Mouse (Mus musculus) c-Kit-positive CD71-positive TER-119-positive erythroid progenitor cells, embryonic 14.5 days (primary cell): ENCODE measurements at regions not wholly inside any gene's neighbourhood (a gene's known extent, or its start where the extent isn't known, plus 50 kb on each side); places are given as distances from the start of the nearest gene placed in this dataset.
A peak's percentile ranks its signal among the peaks of the same experiment; 100 is the strongest.

Experiments
- DNase-seq: peaks from one replicate; pipeline ENCODE4 v3.0.0-alpha.2; 2013; ENCODE audit warnings: low spot score

DNA sequence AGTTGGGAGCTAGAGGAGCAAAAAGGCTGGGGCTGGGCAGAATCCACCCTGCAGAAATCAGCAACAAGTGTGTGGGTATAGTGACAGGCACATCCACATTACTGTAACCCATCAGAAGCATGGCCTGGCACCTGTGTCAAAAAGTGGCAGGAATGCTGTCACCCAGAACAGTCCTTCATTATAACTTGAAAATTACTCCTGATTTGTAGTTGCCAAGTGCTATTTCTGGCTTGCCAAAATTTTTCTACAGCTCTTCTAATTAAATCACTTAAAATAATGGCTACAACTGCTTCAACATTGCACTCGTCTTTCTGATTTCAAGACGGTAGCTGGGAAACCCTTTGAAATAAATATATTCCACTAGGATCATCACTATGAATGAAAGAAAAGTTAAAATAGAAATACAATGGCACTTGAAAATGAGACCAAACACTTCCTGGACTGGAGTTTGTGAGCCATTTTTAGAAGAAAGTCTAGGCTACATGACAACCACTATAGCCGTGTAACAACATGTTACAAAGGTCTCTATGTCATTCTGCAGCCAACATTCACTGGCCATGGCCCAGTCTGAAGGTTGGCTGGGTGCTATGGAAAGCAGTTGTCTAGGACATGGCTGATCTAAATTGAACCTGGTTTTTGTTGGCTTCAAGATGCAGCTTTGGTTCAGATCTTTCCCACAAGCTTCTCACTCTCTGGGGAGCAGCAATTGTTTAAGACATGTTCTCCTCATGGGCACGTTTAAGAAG lies 190.6 kb upstream of the Tapt1 start:
- DNase-seq = no peak

DNA sequence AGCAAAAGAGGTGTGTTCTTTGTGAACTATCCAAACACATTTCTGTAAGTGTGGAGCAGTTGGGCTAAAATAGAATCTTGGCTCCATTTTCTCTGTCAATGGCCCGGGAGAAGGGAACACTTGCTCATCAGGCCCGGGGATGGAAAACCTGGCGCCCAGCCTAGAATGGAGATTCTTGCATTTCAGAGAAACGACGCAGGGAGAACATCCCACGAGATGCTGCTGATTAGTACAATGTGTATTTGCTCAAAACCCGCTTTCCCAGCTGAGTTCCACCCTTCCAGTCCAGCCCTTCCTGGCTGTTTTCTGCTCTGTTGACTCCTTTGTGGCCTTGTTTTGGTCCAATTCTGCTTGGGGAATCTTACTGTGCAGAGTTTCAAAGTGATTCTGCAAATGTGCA lies 188.0 kb upstream of the Tapt1 start:
- no peak for DNase-seq

DNA sequence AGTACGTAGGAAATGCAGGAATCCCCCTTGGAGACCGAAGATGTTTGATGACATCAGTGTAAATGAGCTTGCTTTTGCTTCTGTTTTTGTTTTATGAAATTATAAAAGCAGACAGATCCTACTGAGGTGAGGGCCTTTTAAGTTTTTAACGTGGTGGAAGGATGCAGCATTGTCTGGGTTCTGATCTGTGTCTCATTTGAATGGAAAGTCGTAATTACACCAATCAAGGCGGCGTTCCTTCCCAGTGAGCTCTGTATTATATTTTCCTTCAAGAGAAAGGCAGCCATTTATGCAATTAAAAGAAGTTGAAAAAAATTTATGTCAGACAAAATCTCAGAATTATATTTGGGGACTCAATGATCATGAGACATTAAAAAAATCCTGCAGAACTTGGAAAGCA lies 176.9 kb upstream of the Tapt1 start:
- no peak for DNase-seq

DNA sequence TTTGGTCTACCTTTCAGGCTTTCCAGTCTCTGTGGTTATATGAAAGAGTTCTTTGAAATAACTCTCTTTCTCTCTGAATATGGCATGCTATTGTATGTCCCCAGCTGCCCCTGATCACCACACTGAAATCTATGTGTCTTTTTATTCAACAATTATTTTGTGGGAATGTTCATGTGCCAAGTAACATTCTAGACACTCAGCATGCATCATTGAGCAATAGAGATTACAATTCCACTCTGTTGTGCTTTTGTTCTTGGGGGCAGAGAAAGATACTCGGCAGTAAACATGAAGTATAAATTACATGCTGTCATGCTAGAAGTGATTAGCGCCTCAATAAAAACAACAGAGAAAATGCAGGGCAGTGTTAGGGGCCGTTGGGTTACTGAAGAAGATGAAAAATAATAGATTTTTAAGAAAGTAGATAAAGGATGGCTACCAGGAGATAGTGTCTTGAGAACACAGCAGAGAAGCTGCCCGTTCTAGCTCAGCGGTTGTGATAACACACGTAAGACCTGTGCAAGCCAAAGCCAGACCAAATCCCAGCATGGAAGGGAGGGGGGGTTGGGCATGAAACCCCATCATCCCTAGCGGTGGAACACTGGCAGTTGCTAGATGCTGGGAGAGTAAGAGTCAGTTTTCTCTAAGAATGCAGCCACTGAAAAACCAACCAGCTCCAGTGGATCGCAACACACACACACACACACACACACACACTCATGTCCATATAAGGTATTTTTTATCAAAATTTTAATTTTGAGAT lies 174.3 kb upstream of the Tapt1 start:
- no peak for DNase-seq

DNA sequence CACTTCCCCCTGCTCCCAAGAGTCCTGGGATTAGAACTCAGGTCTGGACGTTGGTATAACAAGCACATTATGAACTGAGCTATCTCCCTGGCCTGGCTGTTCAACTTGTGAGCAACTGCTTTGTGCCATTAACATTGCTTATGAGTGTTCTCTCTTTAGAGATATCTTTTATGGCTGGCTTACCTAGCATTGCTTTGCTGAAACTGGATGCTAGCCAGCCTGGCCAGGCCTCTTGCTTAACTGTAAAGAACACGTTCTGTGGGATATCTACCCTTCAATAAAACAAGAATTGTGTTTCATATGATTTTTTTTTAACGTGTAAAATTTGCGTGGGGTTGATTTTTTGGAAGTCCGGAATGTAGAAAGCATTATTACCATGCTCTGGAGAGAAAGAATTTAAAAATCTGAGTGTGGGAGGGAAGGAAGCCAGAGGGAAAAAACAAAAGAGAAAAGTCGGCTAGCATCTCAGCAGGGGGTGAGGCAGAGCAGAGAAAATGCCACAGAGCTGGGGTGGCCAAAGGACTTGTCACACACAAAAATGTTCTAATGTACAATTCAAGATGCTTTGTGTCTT lies 160.9 kb upstream of the Tapt1 start:
- DNase-seq = no peak

DNA sequence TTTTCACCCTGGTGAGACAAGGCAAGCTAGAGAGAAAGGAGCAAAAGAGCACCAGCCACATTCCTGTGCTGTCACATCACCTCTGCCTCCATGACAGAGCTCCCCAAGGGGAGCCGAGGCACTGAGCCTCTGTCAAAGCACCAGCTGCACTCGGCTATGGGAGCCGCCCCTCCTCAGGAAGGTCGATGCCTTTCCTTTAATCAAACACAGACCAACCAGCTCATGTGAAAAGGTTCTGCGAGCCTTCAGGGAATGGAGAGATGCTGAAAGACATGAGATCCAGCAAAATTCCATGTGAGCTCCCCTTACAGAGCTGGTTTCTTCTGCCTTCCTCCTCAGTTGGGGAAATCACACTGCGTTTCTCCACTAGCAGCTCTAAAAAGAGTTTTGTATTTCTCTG lies 159.8 kb upstream of the Tapt1 start:
- DNase-seq = no peak

DNA sequence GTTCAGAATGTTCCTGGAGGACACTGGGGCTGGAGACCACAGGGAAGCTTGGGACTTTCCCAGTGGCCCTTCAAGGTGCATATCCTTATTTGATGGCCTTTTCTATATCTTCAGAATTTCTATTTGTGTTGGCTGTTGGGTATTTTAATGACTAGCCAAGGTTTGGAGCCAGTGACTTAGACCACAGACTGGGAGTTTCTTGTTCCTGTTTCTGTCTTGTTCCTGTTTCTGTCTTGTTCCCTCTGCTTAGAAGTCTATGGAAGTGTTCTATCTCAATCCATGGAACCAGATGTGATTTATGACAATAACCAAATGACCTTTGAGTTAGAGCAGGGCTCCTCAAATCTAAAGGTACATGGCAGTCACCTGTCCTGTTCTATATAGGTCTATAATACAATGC lies 156.6 kb upstream of the Tapt1 start:
- DNase-seq = no peak

DNA sequence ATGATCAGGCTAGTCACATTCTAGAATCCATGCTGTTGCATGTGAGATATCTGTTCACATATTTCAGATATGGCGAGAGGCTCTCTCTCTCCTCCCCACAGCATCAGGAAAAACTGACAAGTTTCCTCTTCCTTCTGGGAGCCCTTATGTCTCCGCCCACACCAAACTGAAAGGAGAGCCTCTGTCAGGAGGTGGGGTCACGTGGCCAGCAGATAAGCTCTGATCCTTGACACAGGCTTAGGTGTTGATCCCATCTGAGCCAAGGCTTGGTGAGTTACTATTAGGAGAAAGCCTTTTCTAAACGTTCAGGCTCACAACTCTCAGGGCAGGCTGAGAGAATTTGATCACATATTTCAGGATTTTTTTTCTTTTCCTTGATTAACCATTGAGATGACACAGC lies 143.6 kb upstream of the Tapt1 start:
- no peak for DNase-seq

DNA sequence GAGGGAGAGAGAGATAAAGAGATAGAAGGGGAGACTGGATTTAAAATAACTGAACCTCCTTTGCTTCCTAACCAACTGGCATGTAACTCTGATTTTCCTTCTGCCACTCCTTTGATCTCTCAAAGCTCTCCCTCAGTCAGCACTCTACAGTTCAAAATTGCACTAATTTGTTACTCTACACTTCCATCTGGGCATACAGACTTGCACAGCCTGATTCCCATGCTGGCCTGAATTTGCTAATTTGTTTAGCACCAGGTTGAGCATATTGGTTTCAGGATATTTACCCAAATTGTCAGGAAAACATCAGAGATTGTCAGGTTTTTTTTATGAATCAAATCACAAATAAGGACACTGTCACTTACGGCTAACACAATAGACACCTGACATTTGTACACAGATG lies 125.9 kb upstream of the Tapt1 start:
- no peak for DNase-seq

DNA sequence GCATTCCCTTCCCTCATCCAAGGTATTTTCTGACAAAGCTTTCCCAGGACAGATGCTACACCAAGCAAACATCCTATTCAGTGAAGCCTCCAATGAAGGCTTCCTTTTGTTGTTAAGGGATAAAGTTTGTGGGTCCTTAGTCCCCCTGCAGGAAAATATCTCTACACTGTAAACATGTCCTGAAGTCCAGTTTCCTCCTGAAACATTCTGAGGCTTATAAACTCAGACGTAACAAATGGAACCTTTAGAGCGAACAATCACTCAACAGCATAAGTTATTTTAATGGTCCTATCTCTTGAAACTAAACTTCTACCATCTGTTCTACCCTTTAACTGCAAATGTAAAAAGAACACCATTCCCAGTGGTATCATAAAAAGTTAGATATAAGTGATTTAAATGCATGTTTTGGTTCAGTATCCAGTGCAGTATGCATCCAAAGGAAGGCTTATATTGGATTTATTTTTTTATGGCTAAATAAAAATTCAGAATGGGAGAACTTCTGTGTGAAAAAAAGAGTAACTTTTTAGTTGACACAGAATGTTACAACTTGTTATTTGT lies 115.1 kb upstream of the Tapt1 start:
- DNase-seq = no peak

DNA sequence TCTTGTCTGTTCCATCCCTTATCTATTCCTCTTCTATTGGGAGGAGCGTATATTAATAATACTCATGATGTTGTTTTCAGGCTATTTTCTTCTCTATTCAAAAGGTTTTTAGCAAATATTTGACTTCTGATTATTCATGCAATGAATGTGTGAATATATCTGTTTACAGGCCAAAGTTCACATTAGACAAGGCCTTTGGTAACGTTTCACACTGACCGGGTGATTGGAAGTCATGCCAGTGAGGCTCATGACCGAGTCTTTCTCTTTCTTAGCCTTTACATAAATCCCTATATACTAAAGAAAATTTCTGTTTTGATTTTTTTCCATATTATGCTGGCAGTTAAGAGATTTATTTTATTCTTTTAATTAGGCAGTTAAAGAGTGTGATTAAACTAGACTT lies 112.2 kb upstream of the Tapt1 start:
- no peak for DNase-seq

DNA sequence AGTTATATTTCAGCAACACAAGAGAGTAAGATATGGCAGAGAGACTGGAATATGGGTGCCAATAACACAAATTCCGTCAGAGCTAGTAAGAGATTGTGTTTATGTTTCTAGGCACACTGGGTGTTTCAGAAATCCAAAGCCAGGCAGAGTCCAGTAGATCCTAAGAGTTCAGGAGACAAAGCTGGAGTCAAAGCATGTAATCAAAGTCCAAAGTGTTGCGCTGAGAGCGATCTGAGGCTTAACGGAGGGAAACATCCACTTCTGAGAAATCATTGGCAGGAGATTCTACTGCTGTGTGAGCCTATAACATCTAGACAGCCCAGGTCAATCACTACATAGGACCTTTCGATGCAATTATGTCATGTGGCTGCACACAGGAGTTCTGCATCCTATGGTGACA lies 109.3 kb upstream of the Tapt1 start:
- DNase-seq = no peak

DNA sequence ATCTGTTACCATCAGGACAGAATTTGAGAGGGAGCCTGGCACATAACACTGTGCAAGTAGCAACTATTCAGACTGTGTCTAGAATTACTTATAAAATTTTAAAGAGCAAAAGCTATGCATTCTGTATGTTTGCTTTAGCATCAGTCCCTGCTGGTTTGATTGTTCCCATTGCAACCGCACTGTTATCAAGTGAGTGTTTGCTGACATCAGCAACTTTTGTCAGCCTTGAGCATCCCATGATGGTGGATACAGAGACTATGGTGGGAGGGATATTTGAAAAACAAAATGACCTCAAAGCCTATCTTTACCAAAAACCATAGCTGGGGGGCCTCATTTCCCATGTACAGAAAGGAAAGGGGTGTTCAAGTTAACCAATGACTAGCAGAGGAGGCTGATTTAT lies 93.2 kb upstream of the Tapt1 start:
- DNase-seq = no peak

DNA sequence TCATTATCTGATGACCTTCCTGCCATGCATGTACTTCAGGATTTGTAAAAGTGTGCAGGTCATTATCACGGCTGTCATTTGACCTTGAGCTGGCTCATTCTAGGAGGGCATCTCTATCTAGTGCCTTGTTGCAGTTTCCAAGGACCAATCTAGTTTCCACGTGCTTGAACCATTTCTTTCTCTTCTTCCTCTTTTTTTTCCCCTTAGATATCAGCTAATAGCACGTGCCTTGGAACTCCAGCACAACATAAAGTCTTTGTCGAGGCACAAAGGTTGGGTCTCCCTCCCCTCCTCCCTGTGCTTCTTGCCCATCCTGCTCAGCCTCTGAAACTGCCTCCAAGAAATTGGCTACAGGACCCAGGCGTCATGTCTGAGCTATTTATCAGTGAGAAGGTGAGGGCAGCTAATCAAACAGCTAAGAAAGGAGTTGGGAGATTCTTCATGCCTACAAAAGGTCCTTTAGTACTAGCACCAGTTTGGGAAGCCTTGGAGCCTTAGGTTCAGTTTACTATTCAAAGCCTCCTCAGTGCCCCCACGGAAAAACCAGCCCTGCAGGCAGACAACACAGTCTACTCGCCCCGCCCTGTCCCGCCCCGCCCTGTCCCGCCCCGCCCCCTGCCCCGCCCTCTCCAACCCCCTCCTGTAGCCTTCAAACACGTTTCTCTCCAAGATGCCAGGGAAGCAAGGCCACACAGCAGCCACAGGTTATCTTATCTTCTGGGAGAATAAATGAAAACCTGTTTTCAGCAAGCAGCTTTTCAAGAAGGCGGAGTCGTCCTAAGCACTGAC lies 80.5 kb upstream of the Tapt1 start:
- DNase-seq = no peak

DNA sequence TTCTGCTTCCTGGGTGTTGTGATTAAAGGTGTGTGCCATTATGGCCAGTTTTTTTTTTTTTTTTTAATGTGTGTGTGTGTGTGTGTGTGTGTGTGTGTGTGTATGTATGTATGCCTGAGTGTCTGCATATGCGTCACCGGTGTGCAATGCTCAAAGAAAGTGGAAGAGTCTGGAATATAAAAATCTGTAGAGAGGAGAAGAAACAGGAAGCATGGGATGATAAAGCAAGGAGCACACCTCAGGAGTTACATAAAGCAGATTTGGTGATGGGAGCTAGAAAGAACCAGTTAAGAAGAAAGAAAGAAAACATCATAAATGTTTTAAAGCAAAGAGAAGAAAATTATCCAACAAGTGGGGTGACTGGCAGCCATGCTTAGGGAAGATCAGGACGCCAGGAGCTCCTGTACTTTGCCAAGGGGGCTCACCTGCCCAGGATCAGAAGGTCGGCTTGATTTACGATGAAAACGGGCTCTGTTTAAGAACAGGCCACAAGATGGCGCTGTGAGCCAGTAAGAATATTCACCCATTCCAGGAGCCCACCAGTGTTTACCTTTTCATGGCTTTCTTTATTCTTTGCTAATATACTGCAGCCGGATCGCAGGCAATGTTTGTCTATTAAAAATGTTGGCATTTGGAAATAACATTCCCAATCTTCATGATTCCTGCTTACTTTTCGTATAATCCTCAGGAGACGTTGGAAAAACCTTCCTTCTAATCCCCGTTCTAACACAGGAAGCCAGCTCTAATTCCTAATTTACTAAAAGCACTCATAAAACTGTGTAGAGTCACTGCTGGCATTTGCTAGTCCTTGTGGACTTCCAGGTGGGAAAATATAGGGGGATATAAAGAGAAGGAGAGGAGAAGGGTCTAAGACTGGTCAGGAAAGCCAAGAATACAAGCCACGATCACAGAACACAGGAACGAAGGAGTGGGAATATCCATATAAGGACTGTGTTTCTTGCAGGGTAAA lies 77.7 kb upstream of the Tapt1 start:
- DNase-seq = peak; percentile 29

DNA sequence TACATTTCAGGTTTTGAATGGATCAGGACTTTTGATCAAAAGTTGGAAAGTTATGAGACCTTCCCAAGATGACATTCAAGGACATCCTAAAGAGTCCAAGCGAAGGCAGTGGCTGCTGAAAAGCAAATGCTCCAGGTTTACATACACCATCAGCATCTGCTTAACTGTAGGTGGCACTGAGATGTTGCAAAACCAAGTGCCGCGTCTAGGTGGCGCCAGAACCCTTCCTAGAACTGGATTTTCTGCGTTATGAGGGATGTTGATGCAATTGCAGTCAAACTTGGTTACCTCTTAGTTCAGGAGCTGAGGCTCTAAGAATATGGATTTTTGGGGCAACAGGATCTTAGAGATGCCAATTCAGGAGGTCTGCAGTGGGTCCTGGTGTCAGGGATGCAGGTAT lies 58.0 kb upstream of the Tapt1 start:
- DNase-seq = peak; percentile 52
